Mouse (Mus musculus) midbrain, postnatal 0 days (tissue): ENCODE data around the gene 4933415F23Rik. TPM values are rescaled to one million over a fixed set of nuclear protein-coding genes. Genes with fewer than 3 reads are reported as not detected.
"Not testable (repeated sequence)": the region's sequence is repeated elsewhere in the genome, so short reads cannot be mapped to it uniquely, and the experiment has no call there.

Experiments used
- ATAC-seq: fragments of 200-750 bp; cut with Nextera tagmentation; 2 replicates; pipeline ENCODE4 v1.8.0; 2017; ENCODE audit warnings: moderate number of reproducible peaks, mild to moderate bottlenecking, moderate TSS enrichment, moderate library complexity; ENCODE audit not compliant: low FRiP score
- DNase-seq: peaks from one replicate; pipeline ENCODE4 v3.0.0-alpha.2; 2015; ENCODE audit warnings: low spot score
- H3K27ac ChIP-seq: fragments of 300-500 bp; sonication (generic); 2 replicates; pipeline ENCODE4 v1.5.1; 2014; ENCODE audit warnings: low read depth, mild to moderate bottlenecking, low read length, mixed read lengths
- H3K27me3 ChIP-seq: fragments of 300-500 bp; sonication (generic); 2 replicates; pipeline ENCODE4 v1.6.1; 2014; ENCODE audit warnings: low read length, control low read depth, mixed read lengths; ENCODE audit not compliant: insufficient read depth
- H3K36me3 ChIP-seq: fragments of 300-500 bp; sonication (generic); 2 replicates; pipeline ENCODE4 v1.6.1; 2014; ENCODE audit warnings: low read length, control low read depth, mixed read lengths; ENCODE audit not compliant: insufficient read depth
- H3K4me1 ChIP-seq: fragments of 300-500 bp; sonication (generic); 2 replicates; pipeline ENCODE4 v1.6.1; 2014; ENCODE audit warnings: mild to moderate bottlenecking, control low read depth, antibody characterized with exemption, low read length, mixed read lengths; ENCODE audit not compliant: insufficient read depth
- H3K4me2 ChIP-seq: fragments of 300-500 bp; sonication (generic); 2 replicates; pipeline ENCODE4 v1.6.1; 2014; ENCODE audit warnings: low read depth, mild to moderate bottlenecking, low read length, mixed read lengths; ENCODE audit not compliant: poor library complexity, severe bottlenecking
- H3K4me3 ChIP-seq: fragments of 300-500 bp; sonication (generic); 2 replicates; pipeline ENCODE4 v1.5.1; 2014; ENCODE audit warnings: low read depth, mild to moderate bottlenecking, low read length, moderate library complexity
- H3K9ac ChIP-seq: fragments of 300-500 bp; sonication (generic); replicated peaks from 2 replicates; pipeline ENCODE4 v1.6.1; 2014; ENCODE audit warnings: mild to moderate bottlenecking, low read length, moderate library complexity, mixed read lengths; ENCODE audit not compliant: poor library complexity, severe bottlenecking
- H3K9me3 ChIP-seq: fragments of 300-500 bp; sonication (generic); 2 replicates; pipeline ENCODE4 v1.6.1; 2016; ENCODE audit warnings: low read length, control low read depth
- CTCF ChIP-seq: IDR thresholded peaks from 2 replicates; pipeline ENCODE4 v1.5.1; 2016; ENCODE audit warnings: antibody characterized with exemption, mild to moderate bottlenecking
- WGBS: fragments of 180-500 bp; shearing (Covaris S2); extraction: QIAGEN DNeasy Blood & Tissue Kit; methylation state at CpG from one replicate; pipeline ENCODE4 v1.1.7; 2014; 5-methylcytosine and 5-hydroxymethylcytosine counted together
- polyA plus RNA-seq: library from polyadenylated mRNA; unstranded; fragments of >200 nt; fragmentation: Nextera tagmentation; extraction: Ambion mirVana; gene quantifications from 2 replicates; pipeline ENCODE4 v1.2.1, GENCODE M21; 2015
- total RNA-seq: library from RNA; depleted of rRNA; stranded (reverse); fragments of >200 nt; gene quantifications from 2 replicates; pipeline ENCODE4 v1.2.3, GENCODE M21; 2014; rRNA removed

4933415F23Rik gene
- 0.11 TPM in 1 of 2 replicates, not detected in the other for total RNA-seq
- not detected in 2 replicates for polyA plus RNA-seq

DNA sequence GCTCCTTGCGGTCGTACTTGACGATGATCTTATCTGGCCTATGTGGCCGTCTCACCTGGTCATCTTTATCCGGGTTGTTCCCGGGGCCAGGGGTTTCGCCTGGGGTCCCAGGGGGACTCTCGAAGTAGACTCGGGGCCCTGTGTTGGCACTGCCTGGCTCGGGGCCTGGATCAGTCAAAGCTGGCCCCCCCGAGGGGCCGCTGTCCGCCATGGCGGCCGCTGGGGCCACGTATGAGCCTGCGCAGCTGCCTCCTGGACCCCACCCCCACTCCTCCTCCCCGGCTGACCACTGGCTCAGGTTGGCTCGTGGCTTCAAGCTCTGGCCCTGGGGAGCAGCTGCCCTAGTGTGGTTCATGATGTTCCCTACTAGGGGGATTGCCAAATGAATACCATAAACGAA is at the start of gene 4933415F23Rik:
TSS of gene 4933415F23Rik (minus strand) at position 233 of the 400 bp plus-strand sequence.
- Histone ChIP-seq H3K27me3 (no peaks in the 10 kb centered on the region), H3K36me3 (no peaks in the 10 kb centered on the region), H3K4me3 (no peak within 1 kb of the TSS), H3K27ac (no peak within 1 kb of the TSS), H3K9ac (no peak within 1 kb of the TSS), H3K4me2 (no peak within 1 kb of the TSS), H3K4me1 (no peaks in the 10 kb centered on the region), H3K9me3 (no peaks in the 10 kb centered on the region)
- WGBS, result 96% methylated on average over 20 of the region's 20 CpGs
- ATAC-seq (no peak; the same call in 1 of the 2 replicates), DNase-seq (no peak)
- no peak for TF ChIP-seq CTCF

DNA sequence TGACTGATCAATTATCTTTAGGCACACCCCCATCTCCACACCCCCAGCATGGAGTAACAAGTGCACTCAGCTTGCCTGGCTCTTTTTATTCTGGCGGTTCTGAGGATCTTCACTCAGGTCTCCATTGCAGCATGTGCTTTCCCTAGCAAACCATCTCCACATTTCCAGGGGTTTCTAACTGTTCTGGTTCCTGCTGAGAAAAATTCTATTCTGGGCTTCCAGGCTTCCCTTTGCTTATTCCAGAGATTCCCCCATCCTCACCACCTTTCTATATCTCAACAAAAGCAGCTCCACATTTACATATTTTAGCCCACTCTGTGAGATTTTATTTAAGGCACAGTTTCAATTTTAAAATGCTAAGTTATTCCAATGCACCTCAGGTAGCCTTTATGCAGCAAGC is 49.7 kb upstream of the 4933415F23Rik start:
- no peak overlapping the region for H3K4me2 ChIP-seq
- no peak overlapping the region for H3K4me3 ChIP-seq
- no peaks in the 10 kb centered on the region for H3K9me3 ChIP-seq
- H3K27me3 ChIP-seq, result no peaks in the 10 kb centered on the region
- no peaks in the 10 kb centered on the region for H3K4me1 ChIP-seq
- H3K36me3 ChIP-seq, result no peaks in the 10 kb centered on the region
- no peak for ATAC-seq
- H3K9ac ChIP-seq, result no peak overlapping the region
- TF ChIP-seq CTCF, result no peak
- no peak for DNase-seq
- WGBS, result 78% methylated on average over 1 of the region's 1 CpGs
- H3K27ac ChIP-seq, result no peak overlapping the region

DNA sequence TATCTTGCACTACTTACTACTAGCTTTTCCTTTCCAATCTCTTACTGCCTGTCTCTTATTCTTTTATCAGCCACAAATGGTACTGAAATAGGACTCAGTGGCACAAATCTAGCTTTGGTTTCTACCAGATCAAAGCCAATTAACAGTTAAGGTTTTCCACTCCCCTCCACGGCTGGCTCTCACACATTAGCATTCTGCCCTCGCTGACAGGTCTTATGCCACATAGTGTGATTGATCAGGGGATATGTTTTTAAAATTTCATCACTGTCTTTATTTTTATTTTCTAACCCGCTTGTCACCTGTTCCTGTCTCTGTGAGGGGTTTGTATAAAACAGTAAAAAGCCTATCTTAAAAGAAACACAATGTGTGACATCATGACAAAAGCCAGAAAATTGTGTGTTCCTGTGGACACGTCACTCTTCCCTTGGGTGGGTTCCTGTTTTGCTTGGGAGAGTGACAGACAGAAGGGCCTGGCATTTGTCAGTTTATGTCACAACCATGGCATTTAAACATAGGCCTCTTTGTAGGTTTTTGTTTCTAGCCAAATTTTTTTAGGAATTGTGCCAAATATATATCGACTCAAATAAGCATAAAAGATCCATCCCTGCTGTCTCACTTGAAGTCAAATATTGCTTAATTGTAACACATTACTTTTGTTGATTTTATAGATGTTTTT is 44.3 kb upstream of the 4933415F23Rik start:
- DNase-seq, result no peak
- H3K4me1 ChIP-seq, result no peaks in the 10 kb centered on the region
- H3K4me3 ChIP-seq, result no peak overlapping the region
- H3K4me2 ChIP-seq, result no peak overlapping the region
- no peak for TF ChIP-seq CTCF
- no peaks in the 10 kb centered on the region for H3K27me3 ChIP-seq
- WGBS, result 47% methylated on average over 5 of the region's 5 CpGs
- no peak for ATAC-seq
- H3K9me3 ChIP-seq, result no peaks in the 10 kb centered on the region
- H3K9ac ChIP-seq, result no peak overlapping the region
- no peak overlapping the region for H3K27ac ChIP-seq
- H3K36me3 ChIP-seq, result no peaks in the 10 kb centered on the region

DNA sequence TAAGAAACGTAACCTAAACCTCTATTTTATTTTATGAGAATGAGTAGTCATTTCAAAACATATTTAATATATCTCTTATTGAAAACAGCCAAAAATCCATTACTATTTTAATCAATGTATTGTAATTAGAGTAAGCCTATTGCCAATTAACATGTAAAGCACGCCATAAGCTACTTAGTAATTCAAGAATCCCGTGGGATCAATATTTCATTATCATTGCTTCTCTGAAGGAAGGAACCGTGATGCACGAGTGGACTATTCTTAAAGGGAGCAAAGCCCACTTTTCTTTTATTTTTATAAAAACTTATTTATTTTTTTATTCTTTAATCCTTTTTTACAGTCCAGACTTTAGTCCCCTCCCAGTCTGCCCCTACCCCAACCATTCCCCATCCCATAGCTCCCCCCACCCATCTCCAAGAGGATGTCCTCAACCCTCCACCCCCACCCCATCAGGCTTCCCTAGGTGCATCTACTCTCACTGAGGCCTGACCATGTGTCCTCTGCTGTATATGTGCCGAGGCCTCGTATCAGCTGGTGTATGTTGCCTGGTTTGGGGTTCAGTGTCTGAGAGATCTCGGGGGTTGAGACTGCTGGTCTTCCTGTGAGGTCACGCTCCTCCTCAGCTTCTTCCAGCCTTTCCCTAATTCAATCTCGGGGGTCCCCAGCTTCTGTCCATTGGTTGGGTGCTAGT is 39.2 kb upstream of the 4933415F23Rik start:
- H3K9ac ChIP-seq, result no peak overlapping the region
- 80% methylated on average over 10 of the region's 10 CpGs for WGBS
- H3K4me1 ChIP-seq, result no peaks in the 10 kb centered on the region
- H3K9me3 ChIP-seq, result no peaks in the 10 kb centered on the region
- DNase-seq (peak; percentile 6), ATAC-seq (no peak)
- TF ChIP-seq CTCF, result no peak
- H3K27ac ChIP-seq, result no peak overlapping the region
- H3K36me3 ChIP-seq, result no peaks in the 10 kb centered on the region
- no peaks in the 10 kb centered on the region for H3K27me3 ChIP-seq
- no peak overlapping the region for H3K4me3 ChIP-seq
- no peak overlapping the region for H3K4me2 ChIP-seq

DNA sequence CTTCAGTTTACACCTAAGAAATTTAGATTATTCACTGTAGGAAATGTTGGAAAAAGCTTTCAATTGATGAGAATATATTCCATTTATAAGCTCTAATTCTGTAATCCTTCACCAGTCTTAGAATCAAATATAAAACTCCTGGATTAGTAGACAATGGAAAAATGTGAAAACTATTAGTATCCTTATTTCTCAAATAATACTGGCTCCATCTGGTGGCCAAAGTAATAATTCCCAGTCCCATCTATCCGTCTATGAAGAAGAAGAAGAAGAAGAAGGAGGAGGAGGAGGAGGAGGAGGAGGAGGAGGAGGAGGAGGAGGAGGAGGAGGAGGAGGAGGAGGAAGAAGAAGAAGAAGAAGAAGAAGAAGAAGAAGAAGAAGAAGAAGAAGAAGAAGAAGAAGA is 38.5 kb upstream of the 4933415F23Rik start:
- H3K4me2 ChIP-seq, H3K36me3 ChIP-seq, H3K4me3 ChIP-seq, H3K9ac ChIP-seq, H3K4me1 ChIP-seq, H3K27me3 ChIP-seq, H3K27ac ChIP-seq, H3K9me3 ChIP-seq: not testable (repeated sequence)
- TF ChIP-seq CTCF, result peak; percentile 71
- ATAC-seq (0 out of 2 replicates have a peak, but pooled peaks have one; percentile 20), DNase-seq (peak; percentile 77)
- WGBS, result no CpG with 5 or more reads among the region's 1 CpGs

DNA sequence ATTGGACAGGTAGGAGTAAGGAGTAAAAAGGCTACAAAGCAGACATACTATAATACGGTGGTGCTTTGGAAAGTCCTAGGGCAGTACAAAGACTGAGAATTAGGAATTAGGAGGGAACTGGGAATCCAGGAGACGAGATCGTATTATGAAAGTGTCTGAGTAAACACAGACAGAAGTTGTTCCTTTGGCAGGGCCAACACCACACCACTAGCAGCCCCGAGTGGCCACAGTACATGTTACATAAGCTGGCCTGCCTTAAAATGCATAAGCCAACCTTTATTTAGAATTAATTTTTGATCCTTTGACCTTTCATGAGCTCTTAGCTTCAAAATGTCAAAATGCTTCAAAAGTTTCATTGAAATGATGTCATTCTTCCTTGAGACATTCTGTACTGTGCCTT is 18.8 kb upstream of the 4933415F23Rik start:
- 73% methylated on average over 4 of the region's 4 CpGs for WGBS
- no peak overlapping the region for H3K4me3 ChIP-seq
- ATAC-seq, result no peak

More for the DNA sequence above, 18.8 kb upstream of the 4933415F23Rik start:
- no peaks in the 10 kb centered on the region for H3K27me3 ChIP-seq
- no peak overlapping the region for H3K27ac ChIP-seq
- no peak for TF ChIP-seq CTCF
- DNase-seq, result no peak
- no peaks in the 10 kb centered on the region for H3K9me3 ChIP-seq
- H3K9ac ChIP-seq, result no peak overlapping the region
- H3K4me2 ChIP-seq, result no peak overlapping the region
- H3K36me3 ChIP-seq, result no peaks in the 10 kb centered on the region
- H3K4me1 ChIP-seq, result no peaks in the 10 kb centered on the region
